Mouse (Mus musculus): Measurements from ENCODE around the gene Epha6.

GRCm38 (mm10) chr16:59769936-59770335 lies 835.4 kb downstream of the Epha6 start:
- no peak for TF ChIP-seq CTCF (IDR thresholded peaks at IDR 0.05; ENCODE audit: low read depth)
- no peak for TF ChIP-seq EP300 (IDR thresholded peaks at IDR 0.05; ENCODE audit: low read depth)

Measured in liver, embryonic 14.5 days (tissue).